Mouse (Mus musculus) thymus, postnatal 14 days (tissue): ENCODE measurements around the gene Kazn.

Source experiments
- DNase-seq: peaks from one replicate; pipeline ENCODE4 v3.0.0; 2021

Kazn gene

GRCm38 (mm10) chr4:142239240-142240126, at the start of gene Kazn:
Gene Kazn (minus strand): TSS chr4:142239401.
- peak; percentile 80 for DNase-seq

- no peak for DNase-seq
Observed at GRCm38 (mm10) chr4:142285471-142285870, 46.3 kb upstream of the Kazn start.

GRCm38 (mm10) chr4:142283867-142284266, 44.7 kb upstream of the Kazn start:
- DNase-seq = no peak

GRCm38 (mm10) chr4:142278197-142278575, 39.0 kb upstream of the Kazn start:
- no peak for DNase-seq

GRCm38 (mm10) chr4:142277481-142278196, 38.4 kb upstream of the Kazn start:
- DNase-seq = no peak

- DNase-seq = no peak
Observed at GRCm38 (mm10) chr4:142275242-142275641, 36.0 kb upstream of the Kazn start.

- DNase-seq = no peak
Observed at GRCm38 (mm10) chr4:142274441-142275234, 35.4 kb upstream of the Kazn start.

- DNase-seq = no peak
Observed at GRCm38 (mm10) chr4:142271506-142271905, 32.3 kb upstream of the Kazn start.

- no peak for DNase-seq
Observed at GRCm38 (mm10) chr4:142267832-142268231, 28.6 kb upstream of the Kazn start.

- no peak for DNase-seq
Observed at GRCm38 (mm10) chr4:142267348-142267819, 28.2 kb upstream of the Kazn start.

GRCm38 (mm10) chr4:142264335-142264734, 25.1 kb upstream of the Kazn start:
- DNase-seq = no peak

- no peak for DNase-seq
Observed at GRCm38 (mm10) chr4:142261725-142262124, 22.5 kb upstream of the Kazn start.

GRCm38 (mm10) chr4:142258730-142259129, 19.5 kb upstream of the Kazn start:
- DNase-seq = no peak

GRCm38 (mm10) chr4:142254088-142254487, 14.9 kb upstream of the Kazn start:
- DNase-seq = no peak

GRCm38 (mm10) chr4:142251471-142252354, 12.5 kb upstream of the Kazn start:
- DNase-seq = no peak

GRCm38 (mm10) chr4:142250054-142250453, 10.9 kb upstream of the Kazn start:
- no peak for DNase-seq

GRCm38 (mm10) chr4:142249401-142249800, 10.2 kb upstream of the Kazn start:
- peak; percentile 62 for DNase-seq

GRCm38 (mm10) chr4:142248426-142248825, 9.2 kb upstream of the Kazn start:
- peak; percentile 77 for DNase-seq

- no peak for DNase-seq
Observed at GRCm38 (mm10) chr4:142246698-142247097, 7.5 kb upstream of the Kazn start.

- no peak for DNase-seq
Observed at GRCm38 (mm10) chr4:142244641-142245040, 5.4 kb upstream of the Kazn start.

- no peak for DNase-seq
Observed at GRCm38 (mm10) chr4:142242750-142243383, 3.7 kb upstream of the Kazn start.

GRCm38 (mm10) chr4:142242164-142242563, 3.0 kb upstream of the Kazn start:
- DNase-seq = no peak
